Mouse (Mus musculus): ENCODE results near the gene Foxo3. TPM values are rescaled to one million over a fixed set of nuclear protein-coding genes. Genes with fewer than 3 reads are reported as not detected.

Gene Foxo3
- polyA plus RNA-seq, 2 experiments = 10.8 to 16.6 TPM

GRCm38 (mm10) chr10:42154727-42155126 is 121.8 kb downstream of the Foxo3 start:
- ATAC-seq (ENCODE audit: low FRiP score, low read depth) = no peak
- WGBS = 72% methylated on average over 2 of the region's 2 CpGs
- Histone ChIP-seq H3K9me3 (ENCODE audit: control insufficient read depth, low read length) (peaks cover 7% of the 10 kb centered on the region), H3K27me3 (ENCODE audit: control insufficient read depth, insufficient read depth, low read length) (no peaks in the 10 kb centered on the region), H3K27ac (replicated peaks; ENCODE audit: low read depth, low read length) (no peak overlapping the region), H3K4me3 (replicated peaks; ENCODE audit: low read length) (no peak overlapping the region), H3K9ac (ENCODE audit: low read depth, low read length, severe bottlenecking) (no peak overlapping the region), H3K36me3 (ENCODE audit: control insufficient read depth, insufficient read depth, low read length) (no peaks in the 10 kb centered on the region), H3K4me1 (ENCODE audit: control insufficient read depth, insufficient read depth, low read length) (peaks cover 10% of the 10 kb centered on the region), H3K4me2 (replicated peaks; ENCODE audit: low read depth, low read length, severe bottlenecking) (no peak overlapping the region)
- TF ChIP-seq POLR2A (IDR thresholded peaks at IDR 0.05; ENCODE audit: borderline replicate concordance, extremely low read depth, insufficient read depth, insufficient read length) = no peak
- no peak for DNase-seq (ENCODE audit: low spot score)

- Histone ChIP-seq H3K27me3 (ENCODE audit: control insufficient read depth, insufficient read depth, low read length) (no peaks in the 10 kb centered on the region), H3K9ac (ENCODE audit: low read depth, low read length, severe bottlenecking) (peak overlapping the region; percentile 25; the same call in 1 of the 2 replicates), H3K4me3 (replicated peaks; ENCODE audit: low read length) (no peak overlapping the region), H3K4me1 (ENCODE audit: control insufficient read depth, insufficient read depth, low read length) (peaks cover 10% of the 10 kb centered on the region), H3K4me2 (replicated peaks; ENCODE audit: low read depth, low read length, severe bottlenecking) (no peak overlapping the region), H3K27ac (replicated peaks; ENCODE audit: low read depth, low read length) (peak overlapping the region; percentile 61), H3K36me3 (ENCODE audit: control insufficient read depth, insufficient read depth, low read length) (no peaks in the 10 kb centered on the region), H3K9me3 (ENCODE audit: control insufficient read depth, low read length) (no peaks in the 10 kb centered on the region)
- WGBS = 30% methylated on average over 14 of the region's 14 CpGs
- TF ChIP-seq POLR2A (IDR thresholded peaks at IDR 0.05; ENCODE audit: borderline replicate concordance, extremely low read depth, insufficient read depth, insufficient read length) = no peak
- ATAC-seq (ENCODE audit: low FRiP score, low read depth) (no peak), DNase-seq (ENCODE audit: low spot score) (no peak)
These were observed 123.9 kb downstream of the Foxo3 start for GRCm38 (mm10) chr10:42152426-42153205.

GRCm38 (mm10) chr10:42149767-42150166 is 126.8 kb downstream of the Foxo3 start:
- no peaks in the 10 kb centered on the region for H3K36me3 ChIP-seq (ENCODE audit: control insufficient read depth, insufficient read depth, low read length)
- WGBS = 89% methylated on average over 3 of the region's 3 CpGs
- no peak overlapping the region for H3K4me3 ChIP-seq (replicated peaks; ENCODE audit: low read length)
- H3K9ac ChIP-seq (ENCODE audit: low read depth, low read length, severe bottlenecking) = no peak overlapping the region
- H3K27ac ChIP-seq (replicated peaks; ENCODE audit: low read depth, low read length) = no peak overlapping the region
- ATAC-seq (ENCODE audit: low FRiP score, low read depth) = no peak
- no peaks in the 10 kb centered on the region for H3K27me3 ChIP-seq (ENCODE audit: control insufficient read depth, insufficient read depth, low read length)
- H3K4me2 ChIP-seq (replicated peaks; ENCODE audit: low read depth, low read length, severe bottlenecking) = no peak overlapping the region
- H3K9me3 ChIP-seq (ENCODE audit: control insufficient read depth, low read length) = no peaks in the 10 kb centered on the region
- peaks cover 10% of the 10 kb centered on the region for H3K4me1 ChIP-seq (ENCODE audit: control insufficient read depth, insufficient read depth, low read length)
- no peak for TF ChIP-seq POLR2A (IDR thresholded peaks at IDR 0.05; ENCODE audit: borderline replicate concordance, extremely low read depth, insufficient read depth, insufficient read length)
- no peak for DNase-seq (ENCODE audit: low spot score)

GRCm38 (mm10) chr10:42148326-42148725 is 128.2 kb downstream of the Foxo3 start:
- Histone ChIP-seq H3K9me3 (ENCODE audit: control insufficient read depth, low read length) (no peaks in the 10 kb centered on the region), H3K9ac (ENCODE audit: low read depth, low read length, severe bottlenecking) (no peak overlapping the region), H3K4me2 (replicated peaks; ENCODE audit: low read depth, low read length, severe bottlenecking) (no peak overlapping the region), H3K27ac (replicated peaks; ENCODE audit: low read depth, low read length) (no peak overlapping the region), H3K27me3 (ENCODE audit: control insufficient read depth, insufficient read depth, low read length) (no peaks in the 10 kb centered on the region), H3K36me3 (ENCODE audit: control insufficient read depth, insufficient read depth, low read length) (no peaks in the 10 kb centered on the region), H3K4me1 (ENCODE audit: control insufficient read depth, insufficient read depth, low read length) (peaks cover 13% of the 10 kb centered on the region), H3K4me3 (replicated peaks; ENCODE audit: low read length) (no peak overlapping the region)
- ATAC-seq (ENCODE audit: low FRiP score, low read depth) (no peak), DNase-seq (ENCODE audit: low spot score) (no peak)
- 44% methylated on average over 3 of the region's 3 CpGs for WGBS
- no peak for TF ChIP-seq POLR2A (IDR thresholded peaks at IDR 0.05; ENCODE audit: borderline replicate concordance, extremely low read depth, insufficient read depth, insufficient read length)

GRCm38 (mm10) chr10:42145221-42145620 is 131.3 kb downstream of the Foxo3 start:
- no peaks in the 10 kb centered on the region for H3K27me3 ChIP-seq (ENCODE audit: control insufficient read depth, insufficient read depth, low read length)
- H3K27ac ChIP-seq (replicated peaks; ENCODE audit: low read depth, low read length) = no peak overlapping the region
- no peak for TF ChIP-seq POLR2A (IDR thresholded peaks at IDR 0.05; ENCODE audit: borderline replicate concordance, extremely low read depth, insufficient read depth, insufficient read length)
- no peaks in the 10 kb centered on the region for H3K9me3 ChIP-seq (ENCODE audit: control insufficient read depth, low read length)
- no peak overlapping the region for H3K4me2 ChIP-seq (replicated peaks; ENCODE audit: low read depth, low read length, severe bottlenecking)
- no peaks in the 10 kb centered on the region for H3K36me3 ChIP-seq (ENCODE audit: control insufficient read depth, insufficient read depth, low read length)
- WGBS = 72% methylated on average over 5 of the region's 5 CpGs
- H3K4me3 ChIP-seq (replicated peaks; ENCODE audit: low read length) = no peak overlapping the region
- H3K9ac ChIP-seq (ENCODE audit: low read depth, low read length, severe bottlenecking) = no peak overlapping the region
- peaks cover 3% of the 10 kb centered on the region; the same call in 1 of the 2 replicates for H3K4me1 ChIP-seq (ENCODE audit: control insufficient read depth, insufficient read depth, low read length)
- no peak for ATAC-seq (ENCODE audit: low FRiP score, low read depth)
- DNase-seq (ENCODE audit: low spot score) = no peak

Data from limb, embryonic 14.5 days (tissue).